Mouse (Mus musculus) liver, embryonic 13.5 days (tissue): ENCODE measurements at regions not wholly inside any gene's neighbourhood (a gene's known extent, or its start where the extent isn't known, plus 50 kb on each side); places are given as distances from the start of the nearest gene placed in this dataset.

ENCODE experiments used
- ATAC-seq: fragments of 200-750 bp; cut with Nextera tagmentation; 2 replicates; pipeline ENCODE4 v1.8.0; 2017; ENCODE audit warnings: low read depth, mild to moderate bottlenecking, moderate number of reproducible peaks, moderate library complexity
- DNase-seq: peaks from one replicate; pipeline ENCODE4 v3.0.0; 2022
- H3K27ac ChIP-seq: fragments of 300-500 bp; sonication (generic); 2 replicates; pipeline ENCODE4 v1.5.1; 2015; ENCODE audit warnings: moderate library complexity, mild to moderate bottlenecking, inconsistent platforms
- H3K27me3 ChIP-seq: fragments of 300-500 bp; sonication (generic); 2 replicates; pipeline ENCODE4 v1.6.1; 2015; ENCODE audit warnings: mild to moderate bottlenecking, inconsistent platforms
- H3K36me3 ChIP-seq: fragments of 300-500 bp; sonication (generic); 2 replicates; pipeline ENCODE4 v1.6.1; 2015; ENCODE audit warnings: mild to moderate bottlenecking, inconsistent platforms
- H3K4me1 ChIP-seq: fragments of 300-500 bp; sonication (generic); replicated peaks from 2 replicates; pipeline ENCODE4 v1.6.1; 2015; ENCODE audit warnings: inconsistent platforms
- H3K4me2 ChIP-seq: fragments of 300-500 bp; sonication (generic); 2 replicates; pipeline ENCODE4 v1.6.1; 2015; ENCODE audit warnings: inconsistent platforms, mild to moderate bottlenecking, moderate library complexity
- H3K4me3 ChIP-seq: fragments of 300-500 bp; sonication (generic); replicated peaks from 2 replicates; pipeline ENCODE4 v1.5.1; 2015; ENCODE audit warnings: mild to moderate bottlenecking, inconsistent platforms
- H3K9ac ChIP-seq: fragments of 300-500 bp; sonication (generic); 2 replicates; pipeline ENCODE4 v1.6.1; 2015; ENCODE audit warnings: mild to moderate bottlenecking, inconsistent platforms
- H3K9me3 ChIP-seq: fragments of 300-500 bp; sonication (generic); replicated peaks from 2 replicates; pipeline ENCODE4 v1.6.1; 2016; ENCODE audit warnings: inconsistent platforms
- WGBS: fragments of 180-500 bp; shearing (Covaris S2); methylation state at CpG from one replicate; pipeline ENCODE4 v1.1.7; 2015; ENCODE audit not compliant: insufficient replicate concordance; 5-methylcytosine and 5-hydroxymethylcytosine counted together

GRCm38 (mm10) chr8:90635766-90636492 is 181.3 kb downstream of the Gm19935 start:
- Histone ChIP-seq H3K27ac (no peak overlapping the region), H3K4me1 (no peaks in the 10 kb centered on the region), H3K4me3 (no peak overlapping the region), H3K4me2 (no peak overlapping the region), H3K9ac (no peak overlapping the region), H3K27me3 (no peaks in the 10 kb centered on the region), H3K9me3 (no peaks in the 10 kb centered on the region), H3K36me3 (no peaks in the 10 kb centered on the region)
- DNase-seq (no peak), ATAC-seq (no peak)
- 56% methylated on average over 7 of the region's 7 CpGs for WGBS

- no peak overlapping the region for H3K9ac ChIP-seq
- DNase-seq (no peak), ATAC-seq (no peak)
- H3K4me3 ChIP-seq, result no peak overlapping the region
- H3K27ac ChIP-seq, result no peak overlapping the region
- H3K4me2 ChIP-seq, result no peak overlapping the region
- WGBS, result 50% methylated on average over 1 of the region's 1 CpGs
- no peaks in the 10 kb centered on the region for H3K27me3 ChIP-seq
- H3K9me3 ChIP-seq, result no peaks in the 10 kb centered on the region
- no peaks in the 10 kb centered on the region for H3K4me1 ChIP-seq
- H3K36me3 ChIP-seq, result no peaks in the 10 kb centered on the region
These were observed 186.4 kb downstream of the Gm19935 start for GRCm38 (mm10) chr8:90630796-90631195.

GRCm38 (mm10) chr8:90608410-90608809 is 208.8 kb downstream of the Gm19935 start:
- Histone ChIP-seq H3K4me3 (no peak overlapping the region), H3K4me1 (no peaks in the 10 kb centered on the region), H3K9ac (no peak overlapping the region), H3K27me3 (no peaks in the 10 kb centered on the region), H3K36me3 (no peaks in the 10 kb centered on the region), H3K27ac (no peak overlapping the region), H3K4me2 (no peak overlapping the region), H3K9me3 (peaks cover 3% of the 10 kb centered on the region; the same call in 1 of the 2 replicates)
- 77% methylated on average over 3 of the region's 3 CpGs for WGBS
- ATAC-seq, result no peak
- no peak for DNase-seq

- H3K9me3 ChIP-seq, result no peaks in the 10 kb centered on the region; the same call in 1 of the 2 replicates
- H3K36me3 ChIP-seq, result no peaks in the 10 kb centered on the region
- H3K27ac ChIP-seq, result no peak overlapping the region
- DNase-seq (no peak), ATAC-seq (no peak)
- H3K4me3 ChIP-seq, result no peak overlapping the region
- no peaks in the 10 kb centered on the region for H3K4me1 ChIP-seq
- no peak overlapping the region for H3K9ac ChIP-seq
- no peak overlapping the region for H3K4me2 ChIP-seq
- H3K27me3 ChIP-seq, result no peaks in the 10 kb centered on the region
- whole genome bisulfite sequencing, result 15% methylated on average over 11 of the region's 11 CpGs
These were observed 216.1 kb downstream of the Gm19935 start for GRCm38 (mm10) chr8:90600946-90601695.

- Histone ChIP-seq H3K36me3 (no peaks in the 10 kb centered on the region), H3K4me3 (no peak overlapping the region), H3K9me3 (no peaks in the 10 kb centered on the region), H3K4me1 (no peaks in the 10 kb centered on the region), H3K4me2 (no peak overlapping the region), H3K27me3 (no peaks in the 10 kb centered on the region), H3K27ac (no peak overlapping the region), H3K9ac (no peak overlapping the region)
- 54% methylated on average over 6 of the region's 6 CpGs for WGBS
- ATAC-seq (no peak), DNase-seq (no peak)
These were observed 219.8 kb downstream of the Gm19935 start for GRCm38 (mm10) chr8:90597376-90597775.

- H3K27me3 ChIP-seq, result no peaks in the 10 kb centered on the region
- no peak overlapping the region for H3K4me3 ChIP-seq
- WGBS, result 63% methylated on average over 4 of the region's 4 CpGs
- H3K4me2 ChIP-seq, result no peak overlapping the region
- H3K4me1 ChIP-seq, result no peaks in the 10 kb centered on the region
- ATAC-seq, result no peak
- no peak overlapping the region for H3K27ac ChIP-seq
- no peaks in the 10 kb centered on the region for H3K36me3 ChIP-seq
- DNase-seq, result no peak
- no peak overlapping the region for H3K9ac ChIP-seq
- H3K9me3 ChIP-seq, result no peaks in the 10 kb centered on the region
These were observed 231.3 kb upstream of the Tox3 start for GRCm38 (mm10) chr8:90579426-90579825.

- Histone ChIP-seq H3K9ac (no peak overlapping the region), H3K27ac (no peak overlapping the region), H3K4me3 (no peak overlapping the region), H3K36me3 (no peaks in the 10 kb centered on the region), H3K4me1 (no peaks in the 10 kb centered on the region), H3K27me3 (no peaks in the 10 kb centered on the region), H3K9me3 (no peaks in the 10 kb centered on the region), H3K4me2 (no peak overlapping the region)
- DNase-seq (no peak), ATAC-seq (no peak)
- WGBS, result 66% methylated on average over 4 of the region's 4 CpGs
These were observed 228.8 kb upstream of the Tox3 start for GRCm38 (mm10) chr8:90576976-90577375.

- H3K9me3 ChIP-seq, result no peaks in the 10 kb centered on the region
- ATAC-seq (no peak), DNase-seq (no peak)
- no peaks in the 10 kb centered on the region for H3K27me3 ChIP-seq
- no peak overlapping the region for H3K27ac ChIP-seq
- H3K4me2 ChIP-seq, result no peak overlapping the region
- no peak overlapping the region for H3K9ac ChIP-seq
- WGBS, result 59% methylated on average over 3 of the region's 3 CpGs
- no peaks in the 10 kb centered on the region for H3K4me1 ChIP-seq
- no peaks in the 10 kb centered on the region for H3K36me3 ChIP-seq
- H3K4me3 ChIP-seq, result no peak overlapping the region
These were observed 226.5 kb upstream of the Tox3 start for GRCm38 (mm10) chr8:90574676-90575075.

GRCm38 (mm10) chr8:90556079-90556427 is 207.9 kb upstream of the Tox3 start:
- H3K27me3 ChIP-seq, result no peaks in the 10 kb centered on the region
- no peaks in the 10 kb centered on the region for H3K9me3 ChIP-seq
- WGBS, result 76% methylated on average over 7 of the region's 7 CpGs
- ATAC-seq (no peak), DNase-seq (no peak)
- H3K4me3 ChIP-seq, result no peak overlapping the region
- H3K36me3 ChIP-seq, result no peaks in the 10 kb centered on the region
- no peak overlapping the region for H3K27ac ChIP-seq
- H3K9ac ChIP-seq, result no peak overlapping the region
- no peaks in the 10 kb centered on the region for H3K4me1 ChIP-seq
- H3K4me2 ChIP-seq, result no peak overlapping the region

GRCm38 (mm10) chr8:90555415-90556078 is 207.4 kb upstream of the Tox3 start:
- Histone ChIP-seq H3K4me1 (no peaks in the 10 kb centered on the region), H3K9ac (no peak overlapping the region), H3K9me3 (no peaks in the 10 kb centered on the region), H3K36me3 (no peaks in the 10 kb centered on the region), H3K27me3 (no peaks in the 10 kb centered on the region), H3K4me2 (no peak overlapping the region), H3K27ac (no peak overlapping the region), H3K4me3 (no peak overlapping the region)
- WGBS, result 64% methylated on average over 14 of the region's 14 CpGs
- DNase-seq (no peak), ATAC-seq (no peak)

- Histone ChIP-seq H3K9ac (no peak overlapping the region), H3K4me1 (no peaks in the 10 kb centered on the region), H3K4me2 (no peak overlapping the region), H3K27me3 (no peaks in the 10 kb centered on the region), H3K36me3 (no peaks in the 10 kb centered on the region), H3K4me3 (no peak overlapping the region), H3K9me3 (no peaks in the 10 kb centered on the region), H3K27ac (no peak overlapping the region)
- ATAC-seq (no peak), DNase-seq (no peak)
- 63% methylated on average over 3 of the region's 3 CpGs for WGBS
These were observed 199.1 kb upstream of the Tox3 start for GRCm38 (mm10) chr8:90547276-90547675.
